Mouse (Mus musculus): ENCODE measurements around the gene Esrrb. TPM values are rescaled to one million over a fixed set of nuclear protein-coding genes. Genes with fewer than 3 reads are reported as not detected.

The Esrrb gene
- total and polyA plus RNA-seq, 2 experiments from 2014 or later, result 0.48 to 0.86 TPM

DNA sequence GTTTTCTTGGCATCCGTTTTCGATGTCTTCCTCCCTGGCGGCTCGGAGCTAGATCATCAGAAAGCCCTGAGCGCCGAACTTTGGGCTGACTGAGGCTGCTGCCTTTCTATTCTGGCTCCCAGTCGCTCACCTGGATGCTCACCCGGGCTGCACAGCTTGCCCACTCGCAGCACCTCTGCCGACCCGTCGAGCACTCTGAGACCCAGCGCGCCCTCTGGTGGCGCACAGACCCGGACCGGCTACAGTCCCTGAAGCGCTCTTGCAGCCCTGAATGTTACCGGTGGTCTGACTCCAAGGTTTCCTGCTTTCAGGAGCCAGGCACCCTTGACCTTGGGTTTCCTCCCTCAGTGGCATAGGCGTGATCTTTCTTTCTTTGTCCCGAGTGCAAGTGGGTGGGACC lies 41.8 kb downstream of the Esrrb start:
- Histone ChIP-seq H3K4me3 (ENCODE audit: low read depth, low read length) (no peak overlapping the region), H3K36me3 (ENCODE audit: insufficient read depth) (no peaks in the 10 kb centered on the region), H3K27me3 (ENCODE audit: insufficient read depth, low read length) (no peaks in the 10 kb centered on the region), H3K4me1 (ENCODE audit: insufficient read depth) (no peaks in the 10 kb centered on the region), H3K9ac (no peak overlapping the region), H3K4me2 (ENCODE audit: low read depth) (peak overlapping the region; percentile 42), H3K27ac (ENCODE audit: low read depth, low read length) (no peak overlapping the region), H3K9me3 (ENCODE audit: low read length) (no peaks in the 10 kb centered on the region)
- TF ChIP-seq CTCF (IDR thresholded peaks at IDR 0.05; ENCODE audit: low read depth), result peak; percentile 93
- peak; percentile 59 for ATAC-seq
- peak; percentile 83 for DNase-seq
- WGBS, result 7% methylated on average over 21 of the region's 21 CpGs

DNA sequence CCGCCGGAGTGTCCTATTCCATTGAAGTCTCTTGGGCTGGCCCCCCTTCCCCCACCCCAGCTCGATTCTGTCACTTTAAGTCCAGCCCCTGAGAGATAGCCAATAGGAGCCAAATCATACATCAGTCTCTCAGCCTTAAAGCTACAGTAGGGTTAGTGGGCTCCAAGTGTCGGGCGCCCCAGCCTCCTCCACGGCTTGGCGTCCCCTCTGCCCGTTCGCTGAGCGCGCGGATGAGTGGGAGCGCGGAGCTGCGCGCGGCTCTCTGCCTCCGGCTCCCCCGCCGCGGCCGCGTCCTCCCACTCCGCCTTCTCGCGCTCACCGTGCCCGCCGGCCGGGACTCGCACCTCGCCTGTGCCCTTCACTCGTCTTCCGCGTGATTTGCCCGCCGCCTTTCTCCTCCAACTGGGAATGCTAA lies 60.6 kb downstream of the Esrrb start:
- 4% methylated on average over 37 of the region's 37 CpGs for WGBS
- peak; percentile 89 for ATAC-seq
- H3K9ac ChIP-seq, result peak overlapping the region; percentile 2; the same call in 1 of the 2 replicates
- H3K4me1 ChIP-seq (ENCODE audit: insufficient read depth), result 0 out of 2 replicates have a peak, but pooled peaks cover 10% of the 10 kb centered on the region
- peak overlapping the region; percentile 80 for H3K4me2 ChIP-seq (ENCODE audit: low read depth)
- DNase-seq, result peak; percentile 53
- H3K4me3 ChIP-seq (ENCODE audit: low read depth, low read length), result peak overlapping the region; percentile 46
- H3K27me3 ChIP-seq (ENCODE audit: insufficient read depth, low read length), result peaks cover 54% of the 10 kb centered on the region
- TF ChIP-seq CTCF (IDR thresholded peaks at IDR 0.05; ENCODE audit: low read depth), result no peak
- H3K9me3 ChIP-seq (ENCODE audit: low read length), result no peaks in the 10 kb centered on the region
- no peak overlapping the region for H3K27ac ChIP-seq (ENCODE audit: low read depth, low read length)
- H3K36me3 ChIP-seq (ENCODE audit: insufficient read depth), result no peaks in the 10 kb centered on the region

GRCm38 (mm10) chr12:86422166-86422910 lies 61.4 kb downstream of the Esrrb start:
- peaks cover 54% of the 10 kb centered on the region for H3K27me3 ChIP-seq (ENCODE audit: insufficient read depth, low read length)
- no peak overlapping the region for H3K9ac ChIP-seq
- 0 out of 2 replicates have a peak, but pooled peaks cover 10% of the 10 kb centered on the region for H3K4me1 ChIP-seq (ENCODE audit: insufficient read depth)
- peak overlapping the region; percentile 46 for H3K4me3 ChIP-seq (ENCODE audit: low read depth, low read length)
- no peak for DNase-seq
- no peak overlapping the region for H3K27ac ChIP-seq (ENCODE audit: low read depth, low read length)
- WGBS, result 1% methylated on average over 59 of the region's 59 CpGs
- ATAC-seq, result no peak
- H3K4me2 ChIP-seq (ENCODE audit: low read depth), result peak overlapping the region; percentile 80
- no peaks in the 10 kb centered on the region for H3K9me3 ChIP-seq (ENCODE audit: low read length)
- no peaks in the 10 kb centered on the region for H3K36me3 ChIP-seq (ENCODE audit: insufficient read depth)
- TF ChIP-seq CTCF (IDR thresholded peaks at IDR 0.05; ENCODE audit: low read depth), result no peak

- Histone ChIP-seq H3K9ac (no peak overlapping the region), H3K27me3 (ENCODE audit: insufficient read depth, low read length) (peaks cover 54% of the 10 kb centered on the region), H3K4me1 (ENCODE audit: insufficient read depth) (0 out of 2 replicates have a peak, but pooled peaks cover 10% of the 10 kb centered on the region), H3K36me3 (ENCODE audit: insufficient read depth) (no peaks in the 10 kb centered on the region), H3K4me3 (ENCODE audit: low read depth, low read length) (no peak overlapping the region), H3K9me3 (ENCODE audit: low read length) (no peaks in the 10 kb centered on the region), H3K4me2 (ENCODE audit: low read depth) (no peak overlapping the region), H3K27ac (ENCODE audit: low read depth, low read length) (no peak overlapping the region)
- 6% methylated on average over 13 of the region's 13 CpGs for WGBS
- no peak for DNase-seq
- TF ChIP-seq CTCF (IDR thresholded peaks at IDR 0.05; ENCODE audit: low read depth), result no peak
- ATAC-seq, result no peak
Observed at GRCm38 (mm10) chr12:86423102-86423501, 62.2 kb downstream of the Esrrb start.

GRCm38 (mm10) chr12:86427585-86427984 lies 66.7 kb downstream of the Esrrb start:
- H3K36me3 ChIP-seq (ENCODE audit: insufficient read depth), result no peaks in the 10 kb centered on the region
- no peak for DNase-seq
- 66% methylated on average over 2 of the region's 2 CpGs for WGBS
- H3K4me2 ChIP-seq (ENCODE audit: low read depth), result no peak overlapping the region
- no peaks in the 10 kb centered on the region for H3K9me3 ChIP-seq (ENCODE audit: low read length)
- H3K27me3 ChIP-seq (ENCODE audit: insufficient read depth, low read length), result peaks cover 27% of the 10 kb centered on the region
- ATAC-seq, result no peak
- no peak overlapping the region for H3K9ac ChIP-seq
- no peak for TF ChIP-seq CTCF (IDR thresholded peaks at IDR 0.05; ENCODE audit: low read depth)
- no peak overlapping the region for H3K4me3 ChIP-seq (ENCODE audit: low read depth, low read length)
- H3K4me1 ChIP-seq (ENCODE audit: insufficient read depth), result 0 out of 2 replicates have a peak, but pooled peaks cover under 1% of the 10 kb centered on the region
- H3K27ac ChIP-seq (ENCODE audit: low read depth, low read length), result no peak overlapping the region

DNA sequence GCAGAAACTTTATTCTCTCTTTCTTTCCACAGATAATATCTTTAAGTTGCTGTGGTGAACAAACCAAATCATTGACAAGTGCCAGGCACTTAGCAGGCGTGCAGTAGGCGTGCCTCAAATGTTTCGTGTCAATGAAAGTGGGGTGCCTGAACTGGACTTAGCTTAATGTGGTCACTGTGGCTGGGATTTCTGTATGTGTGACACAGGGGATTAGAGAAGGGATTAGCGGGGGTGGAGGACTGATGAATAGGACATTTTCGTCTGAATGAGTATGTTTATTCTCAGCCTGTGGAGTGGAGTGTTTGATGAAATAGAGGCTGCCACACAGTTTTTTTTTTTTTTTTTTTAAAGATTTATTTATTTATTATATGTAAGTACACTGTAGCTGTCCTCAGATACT lies 70.8 kb downstream of the Esrrb start:
- Histone ChIP-seq H3K4me1 (ENCODE audit: insufficient read depth) (no peaks in the 10 kb centered on the region), H3K4me3 (ENCODE audit: low read depth, low read length) (no peak overlapping the region), H3K9ac (no peak overlapping the region), H3K27me3 (ENCODE audit: insufficient read depth, low read length) (no peaks in the 10 kb centered on the region; the same call in 1 of the 2 replicates), H3K9me3 (ENCODE audit: low read length) (no peaks in the 10 kb centered on the region), H3K27ac (ENCODE audit: low read depth, low read length) (no peak overlapping the region), H3K4me2 (ENCODE audit: low read depth) (no peak overlapping the region), H3K36me3 (ENCODE audit: insufficient read depth) (no peaks in the 10 kb centered on the region)
- 35% methylated on average over 5 of the region's 5 CpGs for WGBS
- no peak for DNase-seq
- no peak for ATAC-seq
- TF ChIP-seq CTCF (IDR thresholded peaks at IDR 0.05; ENCODE audit: low read depth), result no peak

- H3K4me1 ChIP-seq (ENCODE audit: insufficient read depth), result no peaks in the 10 kb centered on the region
- 3% methylated on average over 13 of the region's 13 CpGs for WGBS
- no peaks in the 10 kb centered on the region for H3K36me3 ChIP-seq (ENCODE audit: insufficient read depth)
- H3K27ac ChIP-seq (ENCODE audit: low read depth, low read length), result no peak overlapping the region
- peak overlapping the region; percentile 28; the same call in 1 of the 2 replicates for H3K9ac ChIP-seq
- H3K27me3 ChIP-seq (ENCODE audit: insufficient read depth, low read length), result no peaks in the 10 kb centered on the region; the same call in 1 of the 2 replicates
- peak overlapping the region; percentile 46 for H3K4me2 ChIP-seq (ENCODE audit: low read depth)
- H3K9me3 ChIP-seq (ENCODE audit: low read length), result no peaks in the 10 kb centered on the region
- peak overlapping the region; percentile 26 for H3K4me3 ChIP-seq (ENCODE audit: low read depth, low read length)
- TF ChIP-seq CTCF (IDR thresholded peaks at IDR 0.05; ENCODE audit: low read depth), result peak; percentile 70
- ATAC-seq (peak; percentile 79), DNase-seq (peak; percentile 85)
Observed at GRCm38 (mm10) chr12:86433371-86433821, 72.5 kb downstream of the Esrrb start.
